Mouse (Mus musculus) ES-E14 (cell line): ENCODE results near the gene Wdfy2. TPM values are rescaled to one million over a fixed set of nuclear protein-coding genes. Genes with fewer than 3 reads are reported as not detected.
A peak's percentile ranks its signal among the peaks of the same experiment; 100 is the strongest.

ENCODE experiments used
- DNase-seq: peaks from one replicate; pipeline ENCODE4 v3.0.0-alpha.2; 2013; ENCODE audit warnings: low read depth, low spot score
- H3K27ac ChIP-seq: 2 replicates; pipeline ENCODE4 v1.5.1; 2012; ENCODE audit warnings: low read depth, mild to moderate bottlenecking, low read length, moderate library complexity, mixed read lengths; ENCODE audit not compliant: poor library complexity, insufficient read depth, severe bottlenecking
- H3K36me3 ChIP-seq: 2 replicates; pipeline ENCODE4 v1.6.1; 2012; ENCODE audit warnings: mild to moderate bottlenecking, low read length, moderate library complexity, mixed read lengths; ENCODE audit not compliant: control insufficient read depth, poor library complexity, insufficient read depth, severe bottlenecking
- H3K4me1 ChIP-seq, 2 experiments: fragments of 150-350 bp in 1 of 2; sonication (generic) in 1 of 2; 2 replicates each; pipeline ENCODE4 v1.6.1; 2012; ENCODE audit warnings: low read length in 2 of 2, mild to moderate bottlenecking in 1 of 2, mixed read lengths in 1 of 2; ENCODE audit not compliant: control insufficient read depth in 2 of 2, insufficient read depth in 2 of 2, poor library complexity in 1 of 2
- H3K4me3 ChIP-seq, 2 experiments: fragments of 150-350 bp in 1 of 2; sonication (generic) in 1 of 2; 2 replicates each; pipeline ENCODE4 v1.5.1; 2012; ENCODE audit warnings: low read length in 2 of 2, low read depth in 1 of 2, mild to moderate bottlenecking in 1 of 2, mixed read lengths in 1 of 2; ENCODE audit not compliant: insufficient read depth in 1 of 2, poor library complexity in 1 of 2, severe bottlenecking in 1 of 2
- H3K9ac ChIP-seq: 2 replicates; pipeline ENCODE4 v1.6.1; 2012; ENCODE audit warnings: low read depth, mild to moderate bottlenecking, low read length, mixed read lengths; ENCODE audit not compliant: poor library complexity, insufficient read depth, severe bottlenecking
- H3K9me3 ChIP-seq: fragments of 150-350 bp; sonication (generic); 2 replicates; pipeline ENCODE4 v1.6.1; 2012; ENCODE audit warnings: low read depth, mild to moderate bottlenecking, low read length; ENCODE audit not compliant: control insufficient read depth, insufficient read depth
- CHD2 ChIP-seq: IDR thresholded peaks from 2 replicates; pipeline ENCODE4 v1.6.1; 2014; ENCODE audit warnings: mild to moderate bottlenecking, low read depth, low read length, inconsistent platforms
- HCFC1 ChIP-seq: IDR thresholded peaks from 2 replicates; pipeline ENCODE4 v1.6.1; 2012; ENCODE audit warnings: low read length, inconsistent platforms, borderline replicate concordance; ENCODE audit not compliant: insufficient read depth
- MAFK ChIP-seq: IDR thresholded peaks from 2 replicates; pipeline ENCODE4 v1.6.1; 2014; ENCODE audit warnings: mild to moderate bottlenecking, low read depth, low read length, inconsistent platforms; ENCODE audit not compliant: insufficient read depth
- ZC3H11A ChIP-seq: IDR thresholded peaks from 2 replicates; pipeline ENCODE4 v1.6.1; 2012; ENCODE audit warnings: low read depth, mild to moderate bottlenecking, inconsistent platforms, low read length, borderline replicate concordance
- ZNF384 ChIP-seq: IDR thresholded peaks from 2 replicates; pipeline ENCODE4 v1.6.1; 2012; ENCODE audit warnings: low read depth, low read length, inconsistent platforms
- in situ Hi-C, 2 experiments: fragments of 600-800 bp; cut with MboI; formaldehyde crosslinking; loops; one replicate each; pipeline ENCODE4 v1.15.1; 2025; ENCODE audit warnings: low sequenced_read_pairs in 2 of 2, inconsistent platforms in 1 of 2; ENCODE audit not compliant: unreplicated experiment in 2 of 2
- total RNA-seq: library from RNA; depleted of rRNA; stranded (reverse); fragments of 300-350 nt; gene quantifications from 2 replicates; pipeline ENCODE4 v1.2.3, GENCODE M21; 2012

Wdfy2 gene
- total RNA-seq, 1 experiment: 7.0 TPM

DNA sequence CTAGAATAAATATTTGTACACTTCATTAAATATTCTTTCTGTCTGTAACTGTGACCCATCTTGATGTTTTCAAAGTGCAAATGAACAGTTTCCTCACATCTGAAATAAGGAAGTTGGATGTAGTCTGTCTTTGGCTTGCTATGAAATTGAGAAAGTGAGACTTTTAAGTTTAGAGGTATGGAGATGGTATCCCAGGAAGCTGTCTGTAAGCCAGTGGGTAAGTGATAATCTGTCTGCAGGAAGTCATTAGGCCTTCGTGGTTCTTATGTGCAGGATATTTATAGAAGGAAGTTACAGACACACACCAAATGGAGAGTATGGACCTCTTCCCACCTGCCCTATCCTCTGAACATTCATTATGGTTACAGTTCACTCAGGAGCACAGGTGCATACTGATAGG lies 26.8 kb downstream of the Wdfy2 start:
- H3K9ac ChIP-seq: no peak overlapping the region
- H3K27ac ChIP-seq: no peak overlapping the region
- H3K36me3 ChIP-seq: no peaks in the 10 kb centered on the region
- no peak for DNase-seq
- no peaks in the 10 kb centered on the region for H3K9me3 ChIP-seq
- peaks cover 4 to 5% of the 10 kb centered on the region in 2 experiments; a peak in 2 of 4 replicates for H3K4me1 ChIP-seq
- no peak overlapping the region for H3K4me3 ChIP-seq
- in situ Hi-C loops: no loop called here
- TF ChIP-seq ZNF384 (no peak), HCFC1 (no peak), CHD2 (no peak), MAFK (no peak), ZC3H11A (no peak)

DNA sequence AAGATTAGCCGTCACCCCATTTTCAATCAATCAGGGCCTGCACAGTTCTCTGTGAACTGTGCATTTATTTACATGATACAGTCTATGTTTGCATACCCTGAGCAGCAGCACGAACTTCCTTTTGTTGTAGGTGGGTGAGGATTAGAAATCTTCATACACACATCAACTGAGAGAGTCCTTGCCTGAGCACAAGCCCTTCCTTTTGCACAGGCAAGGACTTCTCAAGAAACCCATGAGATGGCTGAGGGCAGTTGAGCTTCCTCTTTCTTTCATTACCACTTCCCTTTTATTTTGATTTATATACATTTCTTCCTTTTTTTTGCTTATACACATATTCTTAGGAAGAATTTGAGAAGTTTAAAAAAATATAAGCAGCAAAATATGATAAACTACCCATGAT lies 27.9 kb downstream of the Wdfy2 start:
- Histone ChIP-seq H3K36me3 (no peaks in the 10 kb centered on the region), H3K27ac (no peak overlapping the region), H3K4me1 (peaks cover 4 to 5% of the 10 kb centered on the region in 2 experiments; a peak in 2 of 4 replicates), H3K9ac (no peak overlapping the region), H3K9me3 (no peaks in the 10 kb centered on the region), H3K4me3 (no peak overlapping the region)
- in situ Hi-C loops: no loop called here
- no peak for DNase-seq
- no peak for TF ChIP-seq MAFK
- TF ChIP-seq HCFC1: no peak
- no peak for TF ChIP-seq ZNF384
- no peak for TF ChIP-seq ZC3H11A

DNA sequence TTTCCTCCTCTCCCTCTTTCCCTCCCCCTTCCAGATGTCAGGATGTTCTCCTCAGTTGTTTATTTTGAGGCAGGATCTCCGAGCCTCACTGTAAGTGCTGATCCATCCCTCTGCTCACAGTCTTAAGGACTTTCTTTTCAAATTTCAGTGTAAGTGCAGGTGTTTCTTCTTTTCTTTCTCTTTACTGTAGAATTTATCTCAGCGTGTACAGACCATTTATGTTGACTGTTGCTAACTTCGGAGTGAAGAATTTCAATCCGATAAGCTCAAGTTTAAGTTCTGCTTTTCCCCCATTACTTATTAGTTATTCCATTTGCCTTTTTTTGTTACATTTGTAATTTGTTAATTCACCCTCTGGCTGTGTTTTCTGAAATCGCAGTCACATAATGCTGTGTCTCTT lies 29.6 kb downstream of the Wdfy2 start:
- H3K36me3 ChIP-seq: no peaks in the 10 kb centered on the region
- H3K9me3 ChIP-seq: no peaks in the 10 kb centered on the region
- in situ Hi-C loops: no loop called here
- no peak for DNase-seq
- no peak overlapping the region for H3K4me3 ChIP-seq
- TF ChIP-seq HCFC1: no peak
- TF ChIP-seq CHD2: no peak
- TF ChIP-seq ZNF384: no peak
- no peak for TF ChIP-seq ZC3H11A
- TF ChIP-seq MAFK: no peak
- H3K9ac ChIP-seq: no peak overlapping the region
- no peak overlapping the region for H3K27ac ChIP-seq
- peaks cover 4 to 5% of the 10 kb centered on the region in 2 experiments; a peak in 2 of 4 replicates for H3K4me1 ChIP-seq

DNA sequence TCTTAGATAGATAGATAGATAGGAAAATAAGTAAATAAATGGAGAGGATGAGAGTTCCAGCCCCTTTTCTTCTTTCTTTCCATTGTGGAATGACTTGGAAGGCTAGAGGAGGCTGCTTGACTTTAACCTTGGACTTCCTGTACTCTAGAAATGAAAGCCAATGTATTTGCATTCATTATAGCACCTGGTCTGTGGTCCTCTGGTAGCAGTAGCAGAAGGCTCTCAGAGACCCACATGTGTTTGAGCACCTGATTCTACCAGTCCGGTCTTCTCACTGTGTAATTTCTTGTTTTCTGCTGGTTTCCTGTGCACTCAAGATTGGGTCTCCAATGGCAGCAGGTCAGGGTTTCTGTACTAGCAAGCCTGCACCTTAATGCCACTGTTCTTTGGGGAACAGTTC lies 30.1 kb downstream of the Wdfy2 start:
- DNase-seq: no peak
- peaks cover 4 to 5% of the 10 kb centered on the region in 2 experiments; a peak in 2 of 4 replicates for H3K4me1 ChIP-seq
- H3K4me3 ChIP-seq: no peak overlapping the region
- H3K36me3 ChIP-seq: no peaks in the 10 kb centered on the region
- in situ Hi-C loops: no loop called here
- no peak overlapping the region for H3K9ac ChIP-seq
- H3K9me3 ChIP-seq: no peaks in the 10 kb centered on the region
- no peak overlapping the region for H3K27ac ChIP-seq
- TF ChIP-seq ZC3H11A (no peak), HCFC1 (no peak), ZNF384 (no peak), CHD2 (no peak), MAFK (no peak)

DNA sequence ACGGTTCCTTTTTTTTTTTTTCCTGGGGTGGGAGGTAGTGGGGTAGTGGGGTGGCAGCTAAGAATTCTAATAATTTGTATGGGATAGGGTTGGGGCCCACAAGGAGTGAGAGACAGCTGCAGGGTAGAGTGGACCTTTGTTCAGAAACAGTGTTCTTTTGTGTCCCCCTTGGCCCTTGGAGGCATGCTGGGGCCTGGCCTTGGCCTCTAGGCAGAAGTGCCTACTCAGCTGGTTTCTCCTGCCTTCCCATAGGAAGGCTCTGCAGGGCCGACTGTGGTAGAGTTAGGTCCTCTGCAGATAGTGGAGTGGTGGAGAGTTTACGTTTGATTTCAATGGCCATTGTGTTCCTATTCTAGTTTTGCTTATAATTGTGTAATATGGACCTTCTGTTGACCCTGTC lies 30.8 kb downstream of the Wdfy2 start:
- Histone ChIP-seq H3K36me3 (no peaks in the 10 kb centered on the region), H3K9ac (no peak overlapping the region), H3K27ac (no peak overlapping the region), H3K9me3 (no peaks in the 10 kb centered on the region), H3K4me1 (peaks cover 4 to 5% of the 10 kb centered on the region in 2 experiments; a peak in 2 of 4 replicates), H3K4me3 (no peak overlapping the region)
- DNase-seq: no peak
- in situ Hi-C loops: no loop called here
- TF ChIP-seq ZNF384 (no peak), MAFK (peak; percentile 70)
